In the genomic region with DNA sequence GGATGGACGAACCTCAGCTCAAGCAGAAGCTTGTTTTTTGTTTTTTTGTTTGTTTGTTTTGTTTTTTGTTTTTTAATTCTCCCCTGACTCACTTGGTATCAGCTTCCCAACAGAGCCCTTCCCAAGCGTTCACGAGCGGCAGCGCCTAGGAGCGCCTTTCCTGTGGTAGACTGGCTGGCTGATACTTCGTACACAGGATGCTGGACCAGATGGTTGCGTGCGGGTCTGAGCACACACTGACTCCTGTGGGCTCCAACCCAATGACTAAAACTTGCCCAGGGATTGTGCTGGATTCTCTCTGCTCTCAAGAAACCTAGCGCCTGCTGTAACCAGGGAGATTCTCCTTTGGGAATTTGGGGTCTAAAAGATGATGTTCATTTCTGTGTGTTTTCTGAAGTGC, we compare ENCODE assay signal across 17 mouse cellular contexts.
DNase-seq lines count a peak whose midpoint lies in the region; ATAC-seq and TF ChIP-seq lines count a peak whose summit lies in the region.
"Had no signal": no experiment of that assay in that cellular context is flagged by ENCODE, and none has a peak within 500 bp of the region (broad histone marks: within the 10 kb centered on the region; RNA-seq: fewer than 3 reads in every experiment).

No protein-coding gene starts in this region.

- H3K9ac ChIP-seq in forebrain, postnatal 0 days, result no peak overlapping the region
- H3K9ac ChIP-seq: limb, embryonic 15.5 days had no signal

- no peak overlapping the region for H3K4me2 ChIP-seq in forebrain, postnatal 0 days (ENCODE audit: low read depth)
- H3K4me2 ChIP-seq: limb, embryonic 15.5 days had no signal

- no peaks in the 10 kb centered on the region for H3K27me3 ChIP-seq in forebrain, postnatal 0 days (ENCODE audit: insufficient read depth, low read length)
- H3K27me3 ChIP-seq in forebrain, embryonic 10.5 days (ENCODE audit: poor library complexity, severe bottlenecking), result no peaks in the 10 kb centered on the region
- H3K27me3 ChIP-seq: limb, embryonic 15.5 days; megakaryocyte, embryonic 14.5 days had no signal

- H3K27ac ChIP-seq in forebrain, postnatal 0 days (ENCODE audit: low read depth, low read length), result no peak overlapping the region
- no peak overlapping the region for H3K27ac ChIP-seq in forebrain, embryonic 10.5 days
- H3K27ac ChIP-seq: limb, embryonic 15.5 days had no signal

- no peaks in the 10 kb centered on the region for H3K9me3 ChIP-seq in forebrain, postnatal 0 days (ENCODE audit: low read length)
- no peaks in the 10 kb centered on the region for H3K9me3 ChIP-seq in forebrain, embryonic 10.5 days
- H3K9me3 ChIP-seq: limb, embryonic 15.5 days had no signal

- no peak overlapping the region for H3K4me3 ChIP-seq in forebrain, postnatal 0 days (ENCODE audit: low read depth, low read length)
- H3K4me3 ChIP-seq in forebrain, embryonic 10.5 days, result no peak overlapping the region
- H3K4me3 ChIP-seq: erythroblast, embryonic 14.5 days; limb, embryonic 15.5 days; megakaryocyte, embryonic 14.5 days had no signal

- no peak for TF ChIP-seq CTCF in forebrain, postnatal 0 days (IDR thresholded peaks at IDR 0.05; ENCODE audit: low read depth)

- peak; percentile 26 for DNase-seq in forebrain, postnatal 0 days
- DNase-seq in forebrain, embryonic 10.5 days (ENCODE audit: extremely low spot score, low spot score), result no peak
- DNase-seq in layer of hippocampus, adult 8-10 months (ENCODE audit: low spot score in 2 of 2), result peak; percentile 31 to 37
- DNase-seq in layer of hippocampus, postnatal 25 days (ENCODE audit: extremely low spot score in 1 of 2, low spot score in 1 of 2), result no peak
- DNase-seq in right cerebral cortex, postnatal 10 days (ENCODE audit: low spot score in 2 of 2), result peak; percentile 49 to 57
- DNase-seq in right cerebral cortex, postnatal 36 days (ENCODE audit: low spot score in 2 of 2), result no peak
- DNase-seq in kidney, postnatal 14 days, result no peak
- DNase-seq: adrenal gland, postnatal 14 days; cerebellum, adult 9-10 months; gastrocnemius, postnatal 10 days; heart, adult 18-20 months; kidney, adult 18-20 months; kidney, postnatal 10 days; lung, postnatal 10 days had no signal

- ATAC-seq in forebrain, postnatal 0 days, result no peak

- peaks cover 20% of the 10 kb centered on the region for H3K4me1 ChIP-seq in forebrain, postnatal 0 days (ENCODE audit: insufficient read depth)
- peaks cover 16% of the 10 kb centered on the region for H3K4me1 ChIP-seq in forebrain, embryonic 10.5 days
- H3K4me1 ChIP-seq: megakaryocyte, embryonic 14.5 days had no signal

- WGBS in forebrain, postnatal 0 days, result 71% methylated on average over 10 of the region's 10 CpGs
- 90% methylated on average over 10 of the region's 10 CpGs for WGBS in forebrain, embryonic 10.5 days

- no peaks in the 10 kb centered on the region for H3K36me3 ChIP-seq in forebrain, postnatal 0 days (ENCODE audit: insufficient read depth)
- no peaks in the 10 kb centered on the region for H3K36me3 ChIP-seq in forebrain, embryonic 10.5 days (replicated peaks)

Comparison
In these comparisons a context has a peak if more than half of its experiments do, and no peak if none do; other contexts are left out.
1. DNase-seq: peak in forebrain, postnatal 0 days (single experiment), layer of hippocampus, adult 8-10 months (2 of 2) and right cerebral cortex, postnatal 10 days (2 of 2); none in forebrain, embryonic 10.5 days (single experiment), layer of hippocampus, postnatal 25 days (0 of 2), right cerebral cortex, postnatal 36 days (0 of 2) and kidney, postnatal 14 days (single experiment).